Mouse (Mus musculus) kidney, embryonic 16.5 days (tissue): ENCODE measurements around the gene Cacnb3. TPM values are rescaled to one million over a fixed set of nuclear protein-coding genes. Genes with fewer than 3 reads are reported as not detected.

Experiments used
- ATAC-seq: fragments of 200-750 bp; cut with Nextera tagmentation; 2 replicates; pipeline ENCODE4 v1.8.0; 2017; ENCODE audit warnings: moderate TSS enrichment; ENCODE audit not compliant: low FRiP score, low TSS enrichment
- H3K27ac ChIP-seq: fragments of 300-500 bp; sonication (generic); 2 replicates; pipeline ENCODE4 v1.5.1; 2014; ENCODE audit warnings: low read length
- H3K27me3 ChIP-seq: fragments of 300-500 bp; sonication (generic); 2 replicates; pipeline ENCODE4 v1.6.1; 2014; ENCODE audit warnings: low read length, control low read depth, mixed read lengths; ENCODE audit not compliant: insufficient read depth
- H3K36me3 ChIP-seq: fragments of 300-500 bp; sonication (generic); 2 replicates; pipeline ENCODE4 v1.6.1; 2014; ENCODE audit warnings: low read length, control low read depth, mixed read lengths; ENCODE audit not compliant: insufficient read depth
- H3K4me1 ChIP-seq: fragments of 300-500 bp; sonication (generic); 2 replicates; pipeline ENCODE4 v1.6.1; 2014; ENCODE audit warnings: low read length, control low read depth, mixed read lengths; ENCODE audit not compliant: insufficient read depth
- H3K4me2 ChIP-seq: fragments of 300-500 bp; sonication (generic); replicated peaks from 2 replicates; pipeline ENCODE4 v1.6.1; 2014; ENCODE audit warnings: low read depth, low read length
- H3K4me3 ChIP-seq: fragments of 300-500 bp; sonication (generic); 2 replicates; pipeline ENCODE4 v1.5.1; 2014; ENCODE audit warnings: mild to moderate bottlenecking, low read length
- H3K9ac ChIP-seq: fragments of 300-500 bp; sonication (generic); replicated peaks from 2 replicates; pipeline ENCODE4 v1.6.1; 2014; ENCODE audit warnings: low read length
- H3K9me3 ChIP-seq: fragments of 300-500 bp; sonication (generic); 2 replicates; pipeline ENCODE4 v1.6.1; 2016; ENCODE audit warnings: low read length, control low read depth
- WGBS: fragments of 180-500 bp; shearing (Covaris S2); extraction: QIAGEN DNeasy Blood & Tissue Kit; methylation state at CpG from one replicate; pipeline ENCODE4 v1.1.7; 2014; 5-methylcytosine and 5-hydroxymethylcytosine counted together
- polyA plus RNA-seq: library from polyadenylated mRNA; unstranded; fragments of >200 nt; fragmentation: Nextera tagmentation; extraction: Ambion mirVana; gene quantifications from 2 replicates; pipeline ENCODE4 v1.2.1, GENCODE M21; 2015

Cacnb3 gene
- polyA plus RNA-seq, 1 experiment from 2014 or later = 34.9 TPM

GRCm38 (mm10) chr15:98645057-98646026 lies 14.7 kb downstream of the Cacnb3 start:
- Histone ChIP-seq H3K9me3 (no peaks in the 10 kb centered on the region), H3K27ac (no peak overlapping the region), H3K9ac (no peak overlapping the region), H3K36me3 (peaks cover 91% of the 10 kb centered on the region), H3K27me3 (no peaks in the 10 kb centered on the region), H3K4me1 (no peaks in the 10 kb centered on the region), H3K4me2 (no peak overlapping the region), H3K4me3 (no peak overlapping the region)
- WGBS = 87% methylated on average over 24 of the region's 24 CpGs
- ATAC-seq = no peak

- no peak for ATAC-seq
- 80% methylated on average over 8 of the region's 8 CpGs for WGBS
- Histone ChIP-seq H3K4me3 (no peak overlapping the region), H3K27me3 (no peaks in the 10 kb centered on the region), H3K36me3 (peaks cover 97% of the 10 kb centered on the region), H3K9ac (no peak overlapping the region), H3K9me3 (no peaks in the 10 kb centered on the region), H3K27ac (no peak overlapping the region), H3K4me2 (no peak overlapping the region), H3K4me1 (no peaks in the 10 kb centered on the region)
Measured at GRCm38 (mm10) chr15:98646737-98647136, 16.1 kb downstream of the Cacnb3 start.

GRCm38 (mm10) chr15:98647308-98647707 lies 16.7 kb downstream of the Cacnb3 start:
- peaks cover 97% of the 10 kb centered on the region for H3K36me3 ChIP-seq
- no peak overlapping the region for H3K27ac ChIP-seq
- no peaks in the 10 kb centered on the region for H3K9me3 ChIP-seq
- no peak overlapping the region for H3K4me2 ChIP-seq
- no peaks in the 10 kb centered on the region for H3K4me1 ChIP-seq
- H3K4me3 ChIP-seq = no peak overlapping the region
- H3K27me3 ChIP-seq = no peaks in the 10 kb centered on the region
- no peak for ATAC-seq
- WGBS = 88% methylated on average over 10 of the region's 10 CpGs
- H3K9ac ChIP-seq = no peak overlapping the region

GRCm38 (mm10) chr15:98648071-98648470 lies 17.4 kb downstream of the Cacnb3 start:
- H3K4me1 ChIP-seq = no peaks in the 10 kb centered on the region
- no peak overlapping the region for H3K9ac ChIP-seq
- no peaks in the 10 kb centered on the region for H3K27me3 ChIP-seq
- no peak overlapping the region for H3K27ac ChIP-seq
- no peaks in the 10 kb centered on the region for H3K9me3 ChIP-seq
- no peak overlapping the region for H3K4me2 ChIP-seq
- WGBS = 93% methylated on average over 3 of the region's 3 CpGs
- no peak for ATAC-seq
- no peak overlapping the region for H3K4me3 ChIP-seq
- H3K36me3 ChIP-seq = peaks cover 97% of the 10 kb centered on the region

GRCm38 (mm10) chr15:98651431-98651830 lies 20.8 kb downstream of the Cacnb3 start:
- no peak overlapping the region for H3K9ac ChIP-seq
- H3K36me3 ChIP-seq = peaks cover 97% of the 10 kb centered on the region
- no peak overlapping the region for H3K4me3 ChIP-seq
- H3K27ac ChIP-seq = no peak overlapping the region
- no peak for ATAC-seq
- WGBS = 84% methylated on average over 15 of the region's 15 CpGs
- no peak overlapping the region for H3K4me2 ChIP-seq
- H3K27me3 ChIP-seq = no peaks in the 10 kb centered on the region
- no peaks in the 10 kb centered on the region for H3K9me3 ChIP-seq
- H3K4me1 ChIP-seq = no peaks in the 10 kb centered on the region

GRCm38 (mm10) chr15:98652174-98652573 lies 21.5 kb downstream of the Cacnb3 start:
- Histone ChIP-seq H3K27ac (no peak overlapping the region), H3K4me1 (no peaks in the 10 kb centered on the region), H3K27me3 (no peaks in the 10 kb centered on the region), H3K36me3 (peaks cover 97% of the 10 kb centered on the region), H3K4me2 (no peak overlapping the region), H3K4me3 (no peak overlapping the region), H3K9me3 (no peaks in the 10 kb centered on the region), H3K9ac (no peak overlapping the region)
- ATAC-seq = no peak
- WGBS = 94% methylated on average over 8 of the region's 8 CpGs

GRCm38 (mm10) chr15:98656982-98657751 lies 26.5 kb downstream of the Cacnb3 start:
- WGBS = 83% methylated on average over 15 of the region's 15 CpGs

GRCm38 (mm10) chr15:98662198-98662566 lies 31.5 kb downstream of the Cacnb3 start:
- H3K36me3 ChIP-seq = peaks cover 20% of the 10 kb centered on the region
- peak overlapping the region; percentile 93 for H3K27ac ChIP-seq
- H3K9me3 ChIP-seq = no peaks in the 10 kb centered on the region
- H3K4me1 ChIP-seq = peaks cover 10% of the 10 kb centered on the region; the same call in 1 of the 2 replicates
- under 1% methylated on average over 14 of the region's 14 CpGs for WGBS
- peak overlapping the region; percentile 87 for H3K4me2 ChIP-seq
- H3K27me3 ChIP-seq = no peaks in the 10 kb centered on the region
- H3K4me3 ChIP-seq = peak overlapping the region; percentile 87
- ATAC-seq = no peak
- H3K9ac ChIP-seq = peak overlapping the region; percentile 97

More at GRCm38 (mm10) chr15:98656982-98657751, 26.5 kb downstream of the Cacnb3 start:
- no peak for ATAC-seq
- Histone ChIP-seq H3K4me2 (no peak overlapping the region), H3K9me3 (no peaks in the 10 kb centered on the region), H3K4me1 (peaks cover 10% of the 10 kb centered on the region; the same call in 1 of the 2 replicates), H3K27ac (no peak overlapping the region), H3K36me3 (peaks cover 67% of the 10 kb centered on the region), H3K9ac (no peak overlapping the region), H3K4me3 (no peak overlapping the region), H3K27me3 (no peaks in the 10 kb centered on the region)

GRCm38 (mm10) chr15:98662567-98663545 lies 32.2 kb downstream of the Cacnb3 start, which contains the start of gene Ddx23:
TSS of gene Ddx23 (minus strand) at chr15:98662894.
- peak; percentile 97 for ATAC-seq
- Histone ChIP-seq H3K27ac (peak within 1 kb of the TSS; percentile 93), H3K27me3 (no peaks in the 10 kb centered on the region), H3K9ac (peak within 1 kb of the TSS; percentile 97), H3K4me1 (peaks cover 10% of the 10 kb centered on the region; the same call in 1 of the 2 replicates), H3K4me2 (peak within 1 kb of the TSS; percentile 87), H3K4me3 (peak within 1 kb of the TSS; percentile 87), H3K36me3 (peaks cover 13% of the 10 kb centered on the region), H3K9me3 (no peaks in the 10 kb centered on the region)
- 4% methylated on average over 47 of the region's 48 CpGs for WGBS
